Mouse (Mus musculus): ENCODE results near the gene Hipk3.

Hipk3 gene

GRCm38 (mm10) chr2:104412496-104412895 is 81.8 kb downstream of the Hipk3 start:
- 27% methylated on average over 4 of the region's 4 CpGs for WGBS

- 88% methylated on average over 7 of the region's 7 CpGs for WGBS
These were observed 82.4 kb downstream of the Hipk3 start for GRCm38 (mm10) chr2:104411806-104412205.

GRCm38 (mm10) chr2:104410963-104411545 is 83.2 kb downstream of the Hipk3 start, which contains the start of gene D430041D05Rik:
D430041D05Rik (minus strand) TSS chr2:104411013.
- WGBS = 52% methylated on average over 4 of the region's 4 CpGs

- WGBS = under 1% methylated on average over 110 of the region's 111 CpGs
These were observed 84.1 kb downstream of the Hipk3 start for GRCm38 (mm10) chr2:104409851-104410821.

- WGBS = 35% methylated on average over 7 of the region's 7 CpGs
These were observed 85.9 kb downstream of the Hipk3 start for GRCm38 (mm10) chr2:104408351-104408750.

- WGBS = 45% methylated on average over 4 of the region's 4 CpGs
These were observed 86.3 kb downstream of the Hipk3 start for GRCm38 (mm10) chr2:104407913-104408312.

GRCm38 (mm10) chr2:104404036-104404435 is 90.2 kb downstream of the Hipk3 start:
- 85% methylated on average over 6 of the region's 6 CpGs for WGBS

GRCm38 (mm10) chr2:104398651-104399290 is 95.5 kb downstream of the Hipk3 start:
- WGBS = 73% methylated on average over 6 of the region's 6 CpGs

- WGBS = 76% methylated on average over 9 of the region's 9 CpGs
These were observed 98.3 kb downstream of the Hipk3 start for GRCm38 (mm10) chr2:104395961-104396360.

- 69% methylated on average over 2 of the region's 2 CpGs for WGBS
These were observed 99.5 kb downstream of the Hipk3 start for GRCm38 (mm10) chr2:104394769-104395168.

GRCm38 (mm10) chr2:104392700-104393312 is 101.4 kb downstream of the Hipk3 start:
- 43% methylated on average over 4 of the region's 4 CpGs for WGBS

- WGBS = 82% methylated on average over 11 of the region's 11 CpGs
These were observed 105.0 kb downstream of the Hipk3 start for GRCm38 (mm10) chr2:104389231-104389630.

- 85% methylated on average over 2 of the region's 2 CpGs for WGBS
These were observed 108.3 kb downstream of the Hipk3 start for GRCm38 (mm10) chr2:104385941-104386340.

- 78% methylated on average over 4 of the region's 4 CpGs for WGBS
These were observed 110.7 kb downstream of the Hipk3 start for GRCm38 (mm10) chr2:104383589-104383988.

GRCm38 (mm10) chr2:104382813-104383212 is 111.4 kb downstream of the Hipk3 start:
- WGBS = 42% methylated on average over 6 of the region's 6 CpGs

- 31% methylated on average over 7 of the region's 7 CpGs for WGBS
These were observed 114.9 kb downstream of the Hipk3 start for GRCm38 (mm10) chr2:104379304-104379703.

- WGBS = 30% methylated on average over 3 of the region's 3 CpGs
These were observed 115.5 kb downstream of the Hipk3 start for GRCm38 (mm10) chr2:104378791-104379190.

GRCm38 (mm10) chr2:104377990-104378389 is 116.3 kb downstream of the Hipk3 start:
- WGBS = 75% methylated on average over 2 of the region's 2 CpGs
